Mouse (Mus musculus) thymus, adult 2 months (tissue): ENCODE results near the gene Fam227a.

Experiments
- CTCF ChIP-seq: fragments of 200-500 bp; IDR thresholded peaks from 2 replicates; pipeline ENCODE4 v1.5.1; 2012; ENCODE audit warnings: mild to moderate bottlenecking, control low read depth, low read length, moderate library complexity, borderline replicate concordance; ENCODE audit not compliant: control insufficient read depth, poor library complexity, insufficient read depth; ENCODE audit errors: extremely low read depth
- POLR2A ChIP-seq: fragments of 200-500 bp; IDR thresholded peaks from 2 replicates; pipeline ENCODE4 v1.6.1; 2012; ENCODE audit warnings: mild to moderate bottlenecking, low read length, control low read depth, moderate library complexity; ENCODE audit not compliant: control insufficient read depth, poor library complexity, insufficient read depth; ENCODE audit errors: extremely low read depth

DNA sequence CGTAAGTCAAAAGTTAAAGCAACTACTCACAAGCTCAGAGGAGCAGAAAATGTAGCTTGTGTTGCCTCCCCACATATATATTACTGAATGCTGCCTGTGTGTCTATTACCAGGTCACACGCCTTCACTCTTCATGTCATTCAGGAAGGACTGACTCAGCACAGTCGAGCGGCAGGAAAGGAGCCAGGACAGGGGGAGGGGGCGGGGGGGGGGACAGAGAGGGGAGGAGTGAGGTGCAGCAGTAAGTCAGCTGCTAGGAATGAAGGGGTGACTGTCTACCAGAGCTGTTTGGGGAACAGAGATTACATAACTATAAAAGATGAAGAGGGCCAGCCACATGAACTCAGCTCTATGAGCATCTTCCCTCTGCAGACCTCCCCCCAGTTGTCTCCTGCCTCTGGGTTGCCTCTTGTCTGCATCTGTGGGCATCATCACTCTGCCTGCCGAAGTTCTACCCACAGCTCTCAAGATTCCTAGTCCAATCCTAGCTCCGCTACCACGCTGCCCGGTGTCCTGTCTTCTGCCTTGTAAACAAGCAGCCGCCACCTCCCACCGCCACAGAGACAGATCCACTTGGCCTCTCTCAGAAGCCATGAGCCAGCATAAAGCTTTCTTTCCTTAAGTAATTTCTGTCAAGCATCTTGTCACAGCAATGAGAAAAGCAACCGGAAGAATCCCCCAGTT, 17.5 kb downstream of the Fam227a start:
- TF ChIP-seq POLR2A, result no peak
- no peak for TF ChIP-seq CTCF
